Mouse (Mus musculus) small intestine, adult 10 weeks (tissue): Measurements from ENCODE around the gene Rhox4g. TPM values are rescaled to one million over a fixed set of nuclear protein-coding genes. Genes with fewer than 3 reads are reported as not detected.

ENCODE experiments used
- polyA plus RNA-seq: library from polyadenylated mRNA; stranded (reverse); fragments of 350-450 nt; fragmentation: Illumina TruSeq; extraction: RNeasy Lipid Tissue Mini Kit (QIAGEN cat#74804); gene quantifications from one replicate; pipeline ENCODE4 v1.2.3, GENCODE M21; 2014; ENCODE audit warnings: low replicate concordance

Gene Rhox4g
- not detected for polyA plus RNA-seq

GRCm38 (mm10) chrX:37651227-37651626 is at the start of gene Rhox4g:
TSS of gene Rhox4g (minus strand) at chrX:37651327.

GRCm38 (mm10) chrX:37673177-37673576 is 22.1 kb upstream of the Rhox4g start, which contains the start of gene Rhox2h:
TSS of gene Rhox2h (minus strand) at chrX:37673277.

GRCm38 (mm10) chrX:37668664-37669063 is 17.5 kb upstream of the Rhox4g start, which contains the start of gene Rhox3h:
TSS of gene Rhox3h (minus strand) at chrX:37668764.

GRCm38 (mm10) chrX:37643370-37643769 is 7.8 kb downstream of the Rhox4g start, which contains the start of gene Rhox2g:
TSS of gene Rhox2g (minus strand) at chrX:37643470.

GRCm38 (mm10) chrX:37628512-37628911 is 22.6 kb downstream of the Rhox4g start, which contains the start of gene Rhox3g:
TSS of gene Rhox3g (minus strand) at chrX:37628612.

GRCm38 (mm10) chrX:37607604-37608003 is 43.5 kb downstream of the Rhox4g start, which contains the start of gene Rhox4f:
TSS of gene Rhox4f (minus strand) at chrX:37607704.

Other genes with a start within 250 kb of the Rhox4g start
- gene Rhox2b, start 239.3 kb downstream of the Rhox4g start, polyA plus RNA-seq = not detected
- gene Rhox4b, start 218.8 kb downstream of the Rhox4g start, polyA plus RNA-seq = not detected
- gene Rhox2c, start 197.6 kb downstream of the Rhox4g start, polyA plus RNA-seq = not detected
- not detected for gene Rhox3c, start 192.7 kb downstream of the Rhox4g start, polyA plus RNA-seq
- gene Rhox4c, start 171.0 kb downstream of the Rhox4g start, polyA plus RNA-seq = not detected
- not detected for gene Rhox2d, start 157.9 kb downstream of the Rhox4g start, polyA plus RNA-seq
- not detected for gene Rhox4d, start 137.0 kb downstream of the Rhox4g start, polyA plus RNA-seq
- gene Rhox2e, start 120.9 kb downstream of the Rhox4g start, polyA plus RNA-seq = not detected
- gene Rhox3e, start 109.3 kb downstream of the Rhox4g start, polyA plus RNA-seq = not detected
- gene Rhox4e, start 93.9 kb downstream of the Rhox4g start, polyA plus RNA-seq = not detected
- gene Rhox2f, start 79.9 kb downstream of the Rhox4g start, polyA plus RNA-seq = not detected
- not detected for gene Rhox3f, start 70.3 kb downstream of the Rhox4g start, polyA plus RNA-seq
- not detected for gene Rhox4f, start 43.6 kb downstream of the Rhox4g start, polyA plus RNA-seq
- gene Rhox3g, start 22.7 kb downstream of the Rhox4g start, polyA plus RNA-seq = not detected
- gene Rhox2g, start 7.9 kb downstream of the Rhox4g start, polyA plus RNA-seq = not detected
- gene Rhox3h, start 17.4 kb upstream of the Rhox4g start, polyA plus RNA-seq = not detected
- gene Rhox2h, start 21.9 kb upstream of the Rhox4g start, polyA plus RNA-seq = not detected
- not detected for gene Rhox5, start 153.5 kb upstream of the Rhox4g start, polyA plus RNA-seq
- not detected for gene Rhox6, start 175.6 kb upstream of the Rhox4g start, polyA plus RNA-seq
- not detected for gene Rhox7a, start 180.4 kb upstream of the Rhox4g start, polyA plus RNA-seq
- gene Rhox8, start 227.6 kb upstream of the Rhox4g start, polyA plus RNA-seq = not detected
- not detected for gene Rhox7b, start 245.9 kb upstream of the Rhox4g start, polyA plus RNA-seq